Mouse (Mus musculus): Measurements from ENCODE around the gene Armc10. TPM values are rescaled to one million over a fixed set of nuclear protein-coding genes. Genes with fewer than 3 reads are reported as not detected.

Gene Armc10
- polyA plus RNA-seq, 1 experiment from 2014 or later: 11.8 TPM

DNA sequence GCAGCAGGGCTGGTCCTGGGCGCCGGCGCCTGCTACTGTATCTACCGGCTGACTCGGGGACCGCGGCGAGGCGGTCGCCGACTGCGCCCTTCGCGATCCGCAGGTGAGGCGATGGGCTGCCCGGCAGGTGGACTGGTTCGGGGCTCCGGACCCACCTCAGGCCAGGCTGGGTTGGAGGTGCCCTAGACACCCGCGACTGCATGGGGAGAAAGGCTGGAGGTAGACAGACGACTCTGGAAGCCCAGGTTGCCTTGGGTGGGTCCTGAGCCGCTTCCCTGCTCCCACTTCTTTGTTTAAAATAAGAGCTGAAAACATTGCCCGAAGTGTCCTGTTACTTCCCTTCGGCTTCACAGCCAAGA, 499 bp downstream of the Armc10 start:
- Histone ChIP-seq H3K27me3 (replicated peaks) (peaks cover 28% of the 10 kb centered on the region), H3K9ac (peak overlapping the region; percentile 83), H3K36me3 (peaks cover 32% of the 10 kb centered on the region), H3K4me1 (peaks cover 20% of the 10 kb centered on the region), H3K4me3 (peak overlapping the region; percentile 79), H3K9me3 (replicated peaks) (no peaks in the 10 kb centered on the region), H3K4me2 (peak overlapping the region; percentile 81), H3K27ac (peak overlapping the region; percentile 86)
- no peak; the same call in 1 of the 2 replicates for ATAC-seq
- under 1% methylated on average over 25 of the region's 25 CpGs for WGBS (ENCODE audit: insufficient replicate concordance)

DNA sequence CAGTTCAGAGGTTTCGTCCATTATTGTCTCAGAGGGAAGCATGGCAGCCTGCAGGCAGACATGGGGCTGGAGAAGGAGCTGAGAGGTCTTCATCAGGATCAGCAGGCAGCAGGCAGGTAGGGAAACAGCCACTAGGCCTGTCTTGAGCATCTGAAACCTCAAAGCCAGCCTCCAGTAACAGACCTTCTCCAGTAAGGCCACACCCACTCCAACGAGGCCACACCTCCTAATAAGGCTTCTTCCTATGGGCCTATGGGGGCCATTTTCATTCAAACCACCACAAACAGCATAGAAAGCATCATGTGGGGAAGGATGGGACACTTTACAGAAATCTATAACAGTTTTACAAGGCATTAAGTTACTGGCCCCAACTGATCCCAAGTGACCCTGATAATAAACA, 5.1 kb downstream of the Armc10 start:
- peaks cover 61% of the 10 kb centered on the region for H3K36me3 ChIP-seq
- no peak overlapping the region for H3K27ac ChIP-seq
- H3K27me3 ChIP-seq (replicated peaks): no peaks in the 10 kb centered on the region
- ATAC-seq: no peak
- WGBS (ENCODE audit: insufficient replicate concordance): 70% methylated on average over 2 of the region's 2 CpGs
- H3K4me2 ChIP-seq: no peak overlapping the region
- H3K9ac ChIP-seq: no peak overlapping the region
- H3K9me3 ChIP-seq (replicated peaks): no peaks in the 10 kb centered on the region
- peaks cover 14% of the 10 kb centered on the region for H3K4me1 ChIP-seq
- H3K4me3 ChIP-seq: no peak overlapping the region

DNA sequence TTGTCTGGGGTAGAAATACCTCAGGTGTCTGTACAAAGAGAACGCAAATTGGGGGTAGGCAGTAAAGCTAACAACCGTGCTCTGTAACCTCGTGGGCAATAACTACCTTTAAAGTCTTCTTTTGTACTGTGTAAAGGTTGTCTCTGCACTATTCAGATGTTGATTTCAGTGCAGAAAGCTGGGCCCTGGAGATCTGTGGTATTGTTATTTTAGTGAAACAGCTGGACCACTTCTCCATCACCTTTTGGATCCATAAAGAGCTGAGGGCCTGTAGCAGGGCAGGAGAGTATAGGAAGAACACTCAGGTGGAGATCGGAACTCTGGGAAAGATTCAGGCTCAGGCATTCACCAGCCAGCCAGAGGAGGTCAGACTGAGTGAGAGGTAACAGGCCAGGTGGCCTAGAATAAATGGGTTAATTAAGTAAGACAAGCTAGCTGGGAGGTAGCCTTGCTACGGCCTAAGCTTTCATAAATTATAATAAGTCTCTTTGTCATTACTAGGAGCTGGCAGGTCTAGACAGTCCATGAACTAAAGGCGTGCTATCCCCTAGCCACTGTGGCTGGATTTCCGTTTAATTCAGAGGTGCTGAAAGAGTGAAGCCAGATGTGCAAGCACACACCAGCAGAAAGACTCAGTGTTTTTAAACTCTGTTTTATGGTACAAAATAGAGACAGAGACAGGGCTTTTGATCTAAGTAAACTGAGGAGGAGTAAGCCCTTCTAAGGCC, 6.4 kb downstream of the Armc10 start:
- no peaks in the 10 kb centered on the region for H3K9me3 ChIP-seq (replicated peaks)
- peaks cover 67% of the 10 kb centered on the region for H3K36me3 ChIP-seq
- no peak overlapping the region for H3K4me2 ChIP-seq
- H3K27me3 ChIP-seq (replicated peaks): no peaks in the 10 kb centered on the region
- peaks cover 5% of the 10 kb centered on the region for H3K4me1 ChIP-seq
- H3K4me3 ChIP-seq: no peak overlapping the region
- ATAC-seq: no peak
- H3K9ac ChIP-seq: no peak overlapping the region
- WGBS (ENCODE audit: insufficient replicate concordance): 82% methylated on average over 7 of the region's 7 CpGs
- no peak overlapping the region for H3K27ac ChIP-seq

DNA sequence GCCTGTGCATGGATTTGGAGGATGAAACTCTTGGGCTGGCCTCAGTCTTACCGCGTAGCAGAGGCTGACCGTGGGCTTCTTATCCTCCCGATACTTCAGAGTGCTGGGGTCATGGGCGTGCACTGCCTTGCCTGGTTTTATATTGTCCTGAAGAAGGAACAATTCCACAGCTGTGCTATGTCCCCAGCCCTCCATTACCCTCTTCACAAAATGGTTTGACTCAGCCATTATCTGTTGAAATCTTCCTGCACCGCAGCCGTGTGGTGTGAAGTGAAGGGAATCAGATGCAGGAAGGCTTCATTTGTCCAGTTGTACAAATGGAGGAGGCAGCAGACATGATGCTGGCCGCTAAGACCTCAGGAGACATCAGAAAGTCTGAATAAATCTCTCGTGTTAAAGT, 11.3 kb downstream of the Armc10 start:
- no peak for ATAC-seq
- WGBS (ENCODE audit: insufficient replicate concordance): 84% methylated on average over 9 of the region's 9 CpGs
- no peak overlapping the region for H3K9ac ChIP-seq
- no peaks in the 10 kb centered on the region for H3K4me1 ChIP-seq
- no peak overlapping the region for H3K4me2 ChIP-seq
- no peaks in the 10 kb centered on the region for H3K27me3 ChIP-seq (replicated peaks)
- H3K9me3 ChIP-seq (replicated peaks): no peaks in the 10 kb centered on the region
- no peak overlapping the region for H3K4me3 ChIP-seq
- peaks cover 55% of the 10 kb centered on the region for H3K36me3 ChIP-seq
- H3K27ac ChIP-seq: no peak overlapping the region

DNA sequence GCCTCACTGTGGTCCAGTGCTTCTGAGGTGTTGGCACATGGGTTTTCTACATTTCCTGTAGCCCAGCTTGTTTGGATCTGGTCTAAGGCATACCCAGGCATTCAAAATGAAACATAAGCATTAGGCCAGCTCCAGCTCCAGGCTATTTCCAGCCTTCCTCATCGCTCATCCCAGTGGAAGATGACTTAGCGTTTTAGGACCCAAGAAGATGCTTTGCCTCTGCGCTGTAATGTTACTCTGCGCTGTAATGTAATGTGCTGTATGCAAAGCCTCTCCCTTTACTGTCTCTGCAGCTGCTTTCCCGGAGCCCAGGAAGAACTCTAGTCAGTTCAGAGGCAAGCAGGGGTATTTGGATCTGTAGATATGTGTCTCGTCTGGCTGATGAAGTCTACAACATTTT, 12.4 kb downstream of the Armc10 start:
- no peaks in the 10 kb centered on the region for H3K4me1 ChIP-seq
- ATAC-seq: no peak
- H3K9ac ChIP-seq: no peak overlapping the region
- no peak overlapping the region for H3K4me3 ChIP-seq
- H3K27ac ChIP-seq: no peak overlapping the region
- H3K36me3 ChIP-seq: peaks cover 52% of the 10 kb centered on the region
- H3K9me3 ChIP-seq (replicated peaks): no peaks in the 10 kb centered on the region
- H3K4me2 ChIP-seq: no peak overlapping the region
- H3K27me3 ChIP-seq (replicated peaks): no peaks in the 10 kb centered on the region
- WGBS (ENCODE audit: insufficient replicate concordance): 85% methylated on average over 6 of the region's 6 CpGs

DNA sequence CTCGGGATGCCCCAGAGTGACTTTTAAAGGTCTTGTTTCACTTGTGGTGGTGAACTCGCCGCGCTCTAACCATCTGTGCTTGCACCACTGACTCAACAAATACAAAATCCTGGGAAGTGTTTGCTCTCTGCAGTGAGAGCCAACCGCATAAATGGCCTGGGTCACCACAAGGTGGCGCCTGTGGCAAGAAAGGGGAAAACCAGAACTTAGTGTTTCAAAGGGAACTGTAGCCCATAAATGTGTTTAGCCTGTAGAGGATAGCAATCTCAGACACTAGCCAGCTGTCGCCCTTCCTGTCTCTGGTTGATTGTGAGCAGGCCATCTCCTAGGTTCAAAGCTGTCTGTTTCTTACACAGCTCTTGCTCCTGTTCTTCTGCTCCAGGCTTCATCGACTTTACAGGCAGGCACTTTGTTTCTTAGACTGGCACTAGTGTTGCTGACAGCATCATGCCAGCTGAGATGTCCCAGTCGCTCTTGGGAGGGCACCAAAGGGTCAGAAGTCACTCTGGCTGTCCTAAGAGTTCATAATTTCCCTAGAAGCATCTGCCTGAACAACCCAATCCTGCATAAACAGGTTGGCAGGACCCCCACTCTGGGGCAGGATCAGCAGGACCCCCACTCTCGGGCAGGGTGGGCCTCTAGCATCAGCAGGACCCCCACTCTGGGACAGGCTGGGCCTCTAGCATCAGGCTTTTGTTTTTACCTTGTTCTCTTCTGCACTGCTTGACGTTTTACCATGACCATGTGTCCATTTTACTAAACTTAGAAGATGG, 13.2 kb downstream of the Armc10 start:
- ATAC-seq: peak; percentile 47
- Histone ChIP-seq H3K9me3 (replicated peaks) (no peaks in the 10 kb centered on the region), H3K36me3 (peaks cover 47% of the 10 kb centered on the region), H3K4me2 (no peak overlapping the region), H3K27me3 (replicated peaks) (no peaks in the 10 kb centered on the region), H3K9ac (no peak overlapping the region), H3K27ac (no peak overlapping the region), H3K4me1 (no peaks in the 10 kb centered on the region), H3K4me3 (no peak overlapping the region)
- WGBS (ENCODE audit: insufficient replicate concordance): 41% methylated on average over 11 of the region's 11 CpGs

DNA sequence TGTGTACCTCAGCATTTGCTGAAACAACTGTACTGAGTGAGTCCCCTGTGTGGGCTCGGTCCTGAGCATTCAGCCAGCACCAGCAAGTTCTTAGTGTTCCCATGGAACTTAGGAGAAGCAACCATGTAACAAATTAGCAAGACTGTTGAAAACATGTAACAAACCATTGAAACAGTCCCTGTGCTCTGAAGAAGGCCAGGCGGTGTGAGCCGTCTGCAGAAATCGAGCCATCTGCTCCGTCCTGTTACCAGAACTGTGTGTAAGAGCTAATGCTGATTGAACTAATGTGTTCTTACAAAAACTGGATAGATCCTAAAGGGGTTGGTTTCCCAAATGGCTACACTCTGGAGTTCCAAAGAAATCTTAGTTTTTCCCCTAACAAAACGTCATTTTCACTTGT, 15.2 kb downstream of the Armc10 start:
- Histone ChIP-seq H3K9ac (no peak overlapping the region), H3K36me3 (peaks cover 48% of the 10 kb centered on the region), H3K27me3 (replicated peaks) (no peaks in the 10 kb centered on the region), H3K4me2 (no peak overlapping the region), H3K27ac (no peak overlapping the region), H3K4me3 (no peak overlapping the region), H3K4me1 (no peaks in the 10 kb centered on the region), H3K9me3 (replicated peaks) (no peaks in the 10 kb centered on the region)
- no peak for ATAC-seq
- whole genome bisulfite sequencing (ENCODE audit: insufficient replicate concordance): 79% methylated on average over 6 of the region's 6 CpGs

DNA sequence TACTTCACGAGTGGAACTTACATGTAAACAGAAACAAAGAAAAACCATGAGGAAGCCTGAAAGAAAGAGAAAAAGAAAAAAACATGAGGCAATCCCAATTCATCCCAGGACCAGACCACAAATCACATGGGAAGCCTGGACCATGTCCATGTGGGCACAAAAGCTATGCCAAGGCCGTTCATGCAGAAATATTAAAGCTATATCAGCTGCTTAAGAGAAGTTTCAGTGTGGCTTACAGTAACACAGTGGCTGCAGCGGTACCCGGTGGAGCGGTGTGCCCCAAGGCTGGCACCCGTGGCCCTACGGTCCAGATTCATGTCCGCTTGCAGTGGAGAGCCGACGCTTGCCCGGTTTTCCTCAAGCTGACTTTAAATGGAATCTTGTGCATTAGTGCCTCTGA, 17.5 kb downstream of the Armc10 start:
- Histone ChIP-seq H3K9me3 (replicated peaks) (no peaks in the 10 kb centered on the region), H3K27ac (no peak overlapping the region), H3K27me3 (replicated peaks) (no peaks in the 10 kb centered on the region), H3K4me3 (no peak overlapping the region), H3K4me2 (no peak overlapping the region), H3K9ac (no peak overlapping the region), H3K4me1 (peaks cover 7% of the 10 kb centered on the region; the same call in 1 of the 2 replicates), H3K36me3 (peaks cover 40% of the 10 kb centered on the region)
- WGBS (ENCODE audit: insufficient replicate concordance): 84% methylated on average over 11 of the region's 11 CpGs
- ATAC-seq: no peak

DNA sequence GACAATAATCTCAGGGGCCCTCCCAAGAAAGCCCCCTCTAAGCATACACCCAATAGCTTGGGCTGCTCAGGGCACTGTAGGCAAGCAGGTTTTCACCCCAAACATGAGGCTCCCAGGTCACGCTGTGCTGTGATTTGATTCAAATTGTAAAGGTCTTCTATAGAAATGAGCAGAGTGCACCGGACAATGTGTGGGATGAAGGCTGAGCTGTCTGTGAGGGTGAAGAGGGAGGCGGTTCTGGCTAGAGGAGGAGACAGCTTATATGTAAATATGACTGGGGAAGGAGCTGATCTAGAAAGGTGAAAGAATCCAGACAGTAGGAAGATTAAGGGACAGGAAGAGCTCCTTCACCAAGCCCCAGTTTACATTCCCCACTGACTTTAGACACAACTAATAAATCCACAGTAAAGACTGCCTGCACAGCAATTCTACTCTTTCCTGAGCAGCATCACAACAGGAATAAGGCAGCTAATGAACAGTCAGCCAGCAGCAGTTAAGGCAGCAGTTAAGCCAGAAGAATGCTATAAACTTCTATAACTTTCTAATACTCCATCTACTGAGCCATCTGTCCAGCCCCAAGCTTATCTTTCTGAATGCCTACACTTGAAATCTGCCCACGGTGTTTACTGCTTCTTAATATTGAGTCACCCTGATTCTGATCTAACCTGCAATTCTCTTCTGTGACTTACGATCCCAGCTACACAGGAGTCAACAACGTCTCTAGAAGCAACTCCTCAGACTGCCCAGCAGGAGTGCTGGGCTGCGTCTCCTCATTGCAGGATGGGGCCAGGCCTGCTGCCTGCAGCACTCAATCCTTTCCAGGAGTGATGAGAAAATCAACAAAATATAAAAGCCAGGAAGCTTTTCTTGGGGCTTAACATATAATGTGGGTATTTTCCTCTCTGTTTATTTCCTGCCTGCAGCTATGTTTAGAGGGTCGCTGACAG, 21.9 kb downstream of the Armc10 start:
- no peak for ATAC-seq
- Histone ChIP-seq H3K4me1 (peaks cover 9% of the 10 kb centered on the region), H3K27ac (no peak overlapping the region), H3K27me3 (replicated peaks) (no peaks in the 10 kb centered on the region), H3K9ac (no peak overlapping the region), H3K4me2 (no peak overlapping the region), H3K36me3 (peaks cover 12% of the 10 kb centered on the region), H3K4me3 (no peak overlapping the region), H3K9me3 (replicated peaks) (no peaks in the 10 kb centered on the region)
- WGBS (ENCODE audit: insufficient replicate concordance): 60% methylated on average over 8 of the region's 8 CpGs

DNA sequence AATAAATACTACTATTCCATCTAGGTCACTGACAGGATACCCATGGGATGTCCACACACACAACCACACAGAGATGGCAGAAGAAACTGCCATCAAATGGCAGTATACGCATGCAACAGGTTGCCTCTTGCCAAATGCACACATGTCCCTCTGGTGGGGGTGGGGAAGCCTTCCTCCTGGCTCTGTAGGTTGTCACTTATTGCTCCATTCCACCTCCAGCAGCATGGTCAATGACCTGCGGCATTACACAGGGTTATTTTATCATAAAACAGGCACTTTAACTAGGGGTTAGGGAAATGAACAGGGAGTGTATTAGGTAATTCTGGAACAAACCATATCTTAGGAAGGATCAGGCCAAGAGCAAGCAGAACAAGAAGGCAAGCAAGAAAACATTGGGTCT, 23.7 kb downstream of the Armc10 start:
- H3K4me2 ChIP-seq: no peak overlapping the region
- H3K4me3 ChIP-seq: no peak overlapping the region
- peaks cover 4% of the 10 kb centered on the region; the same call in 1 of the 2 replicates for H3K36me3 ChIP-seq
- no peak overlapping the region for H3K27ac ChIP-seq
- no peaks in the 10 kb centered on the region for H3K27me3 ChIP-seq (replicated peaks)
- H3K4me1 ChIP-seq: peaks cover 22% of the 10 kb centered on the region
- 70% methylated on average over 2 of the region's 2 CpGs for WGBS (ENCODE audit: insufficient replicate concordance)
- no peak for ATAC-seq
- H3K9ac ChIP-seq: no peak overlapping the region
- H3K9me3 ChIP-seq (replicated peaks): no peaks in the 10 kb centered on the region

DNA sequence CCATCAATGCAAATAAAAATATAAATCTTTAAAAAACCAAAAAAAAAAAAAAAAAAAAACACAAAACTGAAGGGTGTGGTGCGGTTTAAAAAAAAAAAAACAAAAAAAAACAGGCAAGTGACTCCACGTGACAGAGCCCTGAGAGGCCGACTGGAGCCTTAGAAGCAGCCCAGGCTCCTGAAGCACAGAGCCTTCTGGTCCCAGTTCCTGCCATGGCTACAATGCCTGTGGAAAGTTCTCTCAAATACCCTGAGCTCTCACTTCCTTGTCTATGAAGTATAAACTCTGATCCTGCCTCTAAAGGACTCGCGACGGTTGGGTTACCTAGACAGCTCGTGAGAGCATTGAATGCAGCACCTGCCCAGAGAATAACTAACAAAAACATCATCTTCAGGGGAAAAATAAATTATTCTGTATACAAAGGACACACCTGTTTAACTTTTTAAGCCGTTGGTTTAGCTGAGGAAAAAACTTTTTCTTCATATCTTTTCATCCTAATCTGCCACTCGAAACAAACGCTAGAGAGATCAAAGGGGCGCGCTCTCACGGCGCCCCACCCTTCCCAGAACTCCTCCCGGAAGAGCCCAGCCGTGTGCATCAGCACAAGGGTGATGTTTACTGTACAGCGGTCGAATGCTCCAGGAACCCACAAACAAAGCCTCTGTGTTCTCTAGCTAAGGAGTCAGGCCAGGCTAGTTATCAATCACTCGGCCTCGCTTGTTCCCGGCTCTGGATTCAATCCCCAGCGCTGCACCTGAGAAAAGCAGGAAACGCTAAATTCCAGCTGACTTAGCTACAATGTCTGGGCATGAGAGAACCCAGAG, 27.4 kb downstream of the Armc10 start:
- Histone ChIP-seq H3K36me3 (peaks cover 17% of the 10 kb centered on the region), H3K4me2 (peak overlapping the region; percentile 65), H3K9me3 (replicated peaks) (no peaks in the 10 kb centered on the region), H3K4me3 (peak overlapping the region; percentile 36), H3K27ac (peak overlapping the region; percentile 81), H3K27me3 (replicated peaks) (no peaks in the 10 kb centered on the region), H3K9ac (peak overlapping the region; percentile 56), H3K4me1 (peaks cover 15% of the 10 kb centered on the region)
- peak; percentile 96 for ATAC-seq
- 45% methylated on average over 23 of the region's 23 CpGs for WGBS (ENCODE audit: insufficient replicate concordance)

Measured in liver, embryonic 12.5 days (tissue).